Mouse (Mus musculus): Measurements from ENCODE around the gene Arhgap21.

Arhgap21 gene

GRCm38 (mm10) chr2:20888751-20889150 is 79.9 kb downstream of the Arhgap21 start:
- no peak for DNase-seq

GRCm38 (mm10) chr2:20883288-20883687 is 85.4 kb downstream of the Arhgap21 start:
- no peak for DNase-seq

- DNase-seq, result no peak
These were observed 88.6 kb downstream of the Arhgap21 start for GRCm38 (mm10) chr2:20879877-20880605.

- DNase-seq, result no peak
These were observed 94.1 kb downstream of the Arhgap21 start for GRCm38 (mm10) chr2:20874621-20875020.

- no peak for DNase-seq
These were observed 99.3 kb downstream of the Arhgap21 start for GRCm38 (mm10) chr2:20869212-20869965.

- no peak for DNase-seq
These were observed 100.6 kb downstream of the Arhgap21 start for GRCm38 (mm10) chr2:20868052-20868451.

GRCm38 (mm10) chr2:20865795-20866194 is 102.9 kb downstream of the Arhgap21 start:
- no peak for DNase-seq

- no peak for DNase-seq
These were observed 104.1 kb downstream of the Arhgap21 start for GRCm38 (mm10) chr2:20864569-20864968.

GRCm38 (mm10) chr2:20860756-20861155 is 107.9 kb downstream of the Arhgap21 start:
- DNase-seq, result no peak

- no peak for DNase-seq
These were observed 119.3 kb downstream of the Arhgap21 start for GRCm38 (mm10) chr2:20849346-20849745.

GRCm38 (mm10) chr2:20831608-20832406 is 136.9 kb downstream of the Arhgap21 start:
- DNase-seq, result no peak

GRCm38 (mm10) chr2:20830882-20831281 is 137.8 kb downstream of the Arhgap21 start:
- no peak for DNase-seq

- no peak for DNase-seq
These were observed 142.4 kb downstream of the Arhgap21 start for GRCm38 (mm10) chr2:20826258-20826657.

- no peak for DNase-seq
These were observed 150.5 kb downstream of the Arhgap21 start for GRCm38 (mm10) chr2:20818226-20818625.

GRCm38 (mm10) chr2:20813986-20814385 is 154.7 kb downstream of the Arhgap21 start:
- peak; percentile 9 for DNase-seq

GRCm38 (mm10) chr2:20811506-20811905 is 157.2 kb downstream of the Arhgap21 start:
- peak; percentile 32 for DNase-seq

GRCm38 (mm10) chr2:20801236-20801890 is 167.3 kb downstream of the Arhgap21 start:
- DNase-seq, result no peak

All from lung, postnatal 36 days (tissue).